Mouse (Mus musculus) neural tube, embryonic 11.5 days (tissue): ENCODE results near the gene Timm13. TPM values are rescaled to one million over a fixed set of nuclear protein-coding genes. Genes with fewer than 3 reads are reported as not detected.

Experiments
- ATAC-seq: fragments of 200-750 bp; cut with Nextera tagmentation; 2 replicates; pipeline ENCODE4 v1.8.0; 2017; ENCODE audit warnings: moderate number of reproducible peaks, mild to moderate bottlenecking, moderate TSS enrichment, moderate library complexity; ENCODE audit not compliant: insufficient read depth, low FRiP score, low TSS enrichment
- DNase-seq: peaks from one replicate; pipeline ENCODE4 v3.0.0-alpha.2; 2015; ENCODE audit warnings: low spot score
- H3K27ac ChIP-seq: fragments of 300-500 bp; sonication (generic); 2 replicates; pipeline ENCODE4 v1.5.1; 2014; ENCODE audit warnings: low read depth, mild to moderate bottlenecking, low read length
- H3K27me3 ChIP-seq: fragments of 300-500 bp; sonication (generic); 2 replicates; pipeline ENCODE4 v1.6.1; 2014; ENCODE audit warnings: mild to moderate bottlenecking, low read length, mixed read lengths; ENCODE audit not compliant: control insufficient read depth, insufficient read depth
- H3K36me3 ChIP-seq: fragments of 300-500 bp; sonication (generic); 2 replicates; pipeline ENCODE4 v1.6.1; 2014; ENCODE audit warnings: mild to moderate bottlenecking, low read length, moderate library complexity, mixed read lengths; ENCODE audit not compliant: control insufficient read depth, insufficient read depth
- H3K4me1 ChIP-seq: fragments of 300-500 bp; sonication (generic); 2 replicates; pipeline ENCODE4 v1.6.1; 2014; ENCODE audit warnings: low read length, mixed read lengths; ENCODE audit not compliant: control insufficient read depth, insufficient read depth
- H3K4me2 ChIP-seq: fragments of 300-500 bp; sonication (generic); 2 replicates; pipeline ENCODE4 v1.6.1; 2014; ENCODE audit warnings: low read depth, mild to moderate bottlenecking, moderate library complexity
- H3K4me3 ChIP-seq: fragments of 300-500 bp; sonication (generic); 2 replicates; pipeline ENCODE4 v1.5.1; 2014; ENCODE audit warnings: low read depth, low read length
- H3K9ac ChIP-seq: fragments of 300-500 bp; sonication (generic); 2 replicates; pipeline ENCODE4 v1.6.1; 2014; ENCODE audit warnings: mild to moderate bottlenecking, low read length
- H3K9me3 ChIP-seq: fragments of 300-500 bp; sonication (generic); 2 replicates; pipeline ENCODE4 v1.6.1; 2016; ENCODE audit warnings: low read length; ENCODE audit not compliant: control insufficient read depth
- WGBS: fragments of 180-500 bp; shearing (Covaris S2); extraction: QIAGEN DNeasy Blood & Tissue Kit; methylation state at CpG from one replicate; pipeline ENCODE4 v1.1.7; 2014; 5-methylcytosine and 5-hydroxymethylcytosine counted together
- polyA plus RNA-seq: library from polyadenylated mRNA; unstranded; fragments of >200 nt; fragmentation: Nextera tagmentation; extraction: Ambion mirVana; gene quantifications from 2 replicates; pipeline ENCODE4 v1.2.1, GENCODE M21; 2014

Gene Timm13
- polyA plus RNA-seq, 1 experiment from 2014 or later: 312 TPM

DNA sequence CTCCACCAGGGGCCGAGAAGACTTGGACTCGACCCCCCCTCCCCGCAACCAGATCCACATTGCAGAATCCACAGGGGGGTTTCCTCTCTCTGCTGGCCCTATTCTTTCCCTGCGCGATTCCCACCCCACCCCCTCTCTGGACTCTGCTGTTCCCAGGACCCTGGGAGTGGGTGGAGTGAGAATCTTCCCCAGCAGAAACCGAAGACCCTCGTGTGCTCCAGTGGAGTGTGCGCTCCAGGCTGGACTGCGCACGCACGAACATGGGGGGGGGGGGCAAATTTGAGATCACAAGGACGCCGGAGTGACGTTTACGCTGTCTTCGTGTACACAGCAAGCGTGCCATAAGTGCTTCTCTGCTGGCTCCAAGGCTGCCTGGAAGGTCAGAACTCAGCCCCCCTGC, 34.9 kb upstream of the Timm13 start:
- peaks cover 38% of the 10 kb centered on the region for H3K4me1 ChIP-seq
- DNase-seq (no peak), ATAC-seq (no peak)
- H3K27me3 ChIP-seq: peaks cover 85% of the 10 kb centered on the region
- 0 out of 2 replicates have a peak overlapping the region, but pooled peaks have one; percentile 8 for H3K27ac ChIP-seq
- H3K4me3 ChIP-seq: peak overlapping the region; percentile 6; the same call in 1 of the 2 replicates
- 6% methylated on average over 17 of the region's 17 CpGs for WGBS
- no peak overlapping the region for H3K9ac ChIP-seq
- no peaks in the 10 kb centered on the region for H3K9me3 ChIP-seq
- H3K4me2 ChIP-seq: peak overlapping the region; percentile 51; the same call in 1 of the 2 replicates
- no peaks in the 10 kb centered on the region for H3K36me3 ChIP-seq

DNA sequence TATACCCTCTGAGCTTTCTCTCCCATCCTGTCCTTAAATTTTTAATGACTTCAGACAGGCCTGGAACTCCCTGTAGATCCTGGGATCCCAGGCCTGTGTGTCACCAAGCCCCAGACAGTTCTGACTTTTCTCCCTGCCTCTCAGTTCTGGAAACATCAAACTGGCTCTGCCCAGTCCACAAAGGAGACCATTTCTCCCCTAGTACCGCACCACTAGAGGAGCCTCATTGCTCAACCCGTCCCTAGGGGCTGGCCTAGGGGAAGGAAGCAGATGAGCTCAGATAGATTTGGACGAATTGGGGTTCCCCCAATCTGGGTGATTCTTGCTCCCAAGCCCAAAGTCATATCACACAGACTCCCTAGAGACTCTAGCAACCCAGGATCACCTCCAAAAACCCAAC, 34.5 kb upstream of the Timm13 start:
- Histone ChIP-seq H3K4me1 (peaks cover 42% of the 10 kb centered on the region), H3K36me3 (no peaks in the 10 kb centered on the region), H3K4me2 (peak overlapping the region; percentile 51; the same call in 1 of the 2 replicates), H3K9ac (no peak overlapping the region), H3K4me3 (no peak overlapping the region), H3K9me3 (no peaks in the 10 kb centered on the region), H3K27me3 (peaks cover 86% of the 10 kb centered on the region), H3K27ac (0 out of 2 replicates have a peak overlapping the region, but pooled peaks have one; percentile 8)
- ATAC-seq (no peak), DNase-seq (no peak)
- whole genome bisulfite sequencing: 8% methylated on average over 3 of the region's 3 CpGs

DNA sequence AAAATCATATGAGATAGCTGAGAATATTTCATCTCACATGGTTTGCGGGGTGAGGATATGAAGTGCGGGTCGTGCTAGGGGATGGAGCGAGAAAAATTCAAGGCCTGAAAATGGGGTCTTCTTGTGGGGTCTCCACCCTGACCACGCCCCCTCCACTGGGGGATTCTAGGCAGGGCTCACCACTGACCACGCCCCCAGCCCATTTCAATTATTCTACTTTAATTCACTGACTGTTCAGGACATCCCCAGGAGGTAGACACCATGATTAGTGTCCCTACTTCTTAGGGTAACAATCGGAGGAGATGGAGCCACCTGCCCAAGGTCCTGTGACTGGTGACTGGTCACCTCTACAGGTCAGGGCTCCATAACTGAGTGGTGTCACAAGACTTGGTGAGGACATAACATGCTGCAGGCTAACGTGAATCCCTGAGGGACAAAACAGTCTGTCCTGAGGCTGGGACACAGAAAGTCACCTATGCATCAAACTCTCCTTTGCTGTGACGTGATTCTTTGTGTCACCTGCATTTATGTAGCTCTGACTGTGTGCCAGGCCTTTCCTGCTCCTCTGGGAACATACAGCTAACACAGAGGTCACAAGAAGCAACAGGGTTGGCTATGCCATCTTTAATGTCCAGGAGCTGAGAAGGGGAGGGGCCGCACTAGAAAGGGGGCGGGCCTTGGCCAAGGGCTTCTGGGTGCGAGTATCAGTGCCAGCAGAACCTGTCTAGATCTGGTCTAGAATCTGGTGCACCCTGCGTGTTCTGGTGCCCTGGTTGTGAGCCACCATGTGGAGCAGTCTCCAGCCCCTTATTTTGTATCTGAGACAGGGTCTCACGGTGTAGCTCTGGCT, 33.6 kb upstream of the Timm13 start:
- Histone ChIP-seq H3K27me3 (peaks cover 88% of the 10 kb centered on the region), H3K36me3 (no peaks in the 10 kb centered on the region), H3K4me1 (peaks cover 44% of the 10 kb centered on the region), H3K27ac (no peak overlapping the region), H3K4me3 (no peak overlapping the region), H3K9ac (no peak overlapping the region), H3K4me2 (no peak overlapping the region), H3K9me3 (no peaks in the 10 kb centered on the region)
- no peak for DNase-seq
- ATAC-seq: no peak
- 36% methylated on average over 14 of the region's 14 CpGs for WGBS

DNA sequence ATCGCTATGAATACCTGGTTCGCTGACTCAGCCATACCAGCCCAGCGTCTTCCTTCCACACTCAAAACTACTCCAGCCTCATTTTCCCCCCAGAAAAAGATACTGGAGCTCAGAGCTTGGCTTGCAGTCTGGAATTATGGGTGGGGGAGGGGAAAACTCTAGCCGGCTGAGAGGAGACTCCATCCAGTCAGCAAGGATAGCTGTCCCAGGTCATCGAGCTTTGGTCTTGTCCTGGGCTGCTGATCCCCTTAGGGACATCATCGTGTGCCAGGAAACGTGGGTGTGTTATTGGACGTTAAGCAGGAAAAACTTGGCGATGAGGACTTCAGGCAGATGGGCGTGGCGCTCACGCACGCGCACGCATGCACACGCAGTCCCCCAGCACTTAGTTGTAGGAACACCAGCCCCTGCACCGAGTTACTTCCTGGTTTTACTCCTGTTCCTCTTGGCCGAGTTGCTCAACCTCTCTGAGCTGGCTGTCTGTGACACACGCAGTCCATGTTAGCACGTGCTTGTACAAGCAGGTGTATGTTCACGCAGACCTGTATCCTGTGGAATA, 32.7 kb upstream of the Timm13 start:
- no peak overlapping the region for H3K9ac ChIP-seq
- no peak for DNase-seq
- no peak overlapping the region for H3K27ac ChIP-seq
- no peak for ATAC-seq
- peaks cover 41% of the 10 kb centered on the region for H3K4me1 ChIP-seq
- H3K36me3 ChIP-seq: no peaks in the 10 kb centered on the region
- H3K4me2 ChIP-seq: peak overlapping the region; percentile 29
- H3K4me3 ChIP-seq: 0 out of 2 replicates have a peak overlapping the region, but pooled peaks have one; percentile 15
- WGBS: 3% methylated on average over 21 of the region's 21 CpGs
- H3K9me3 ChIP-seq: no peaks in the 10 kb centered on the region
- peaks cover 83% of the 10 kb centered on the region for H3K27me3 ChIP-seq

DNA sequence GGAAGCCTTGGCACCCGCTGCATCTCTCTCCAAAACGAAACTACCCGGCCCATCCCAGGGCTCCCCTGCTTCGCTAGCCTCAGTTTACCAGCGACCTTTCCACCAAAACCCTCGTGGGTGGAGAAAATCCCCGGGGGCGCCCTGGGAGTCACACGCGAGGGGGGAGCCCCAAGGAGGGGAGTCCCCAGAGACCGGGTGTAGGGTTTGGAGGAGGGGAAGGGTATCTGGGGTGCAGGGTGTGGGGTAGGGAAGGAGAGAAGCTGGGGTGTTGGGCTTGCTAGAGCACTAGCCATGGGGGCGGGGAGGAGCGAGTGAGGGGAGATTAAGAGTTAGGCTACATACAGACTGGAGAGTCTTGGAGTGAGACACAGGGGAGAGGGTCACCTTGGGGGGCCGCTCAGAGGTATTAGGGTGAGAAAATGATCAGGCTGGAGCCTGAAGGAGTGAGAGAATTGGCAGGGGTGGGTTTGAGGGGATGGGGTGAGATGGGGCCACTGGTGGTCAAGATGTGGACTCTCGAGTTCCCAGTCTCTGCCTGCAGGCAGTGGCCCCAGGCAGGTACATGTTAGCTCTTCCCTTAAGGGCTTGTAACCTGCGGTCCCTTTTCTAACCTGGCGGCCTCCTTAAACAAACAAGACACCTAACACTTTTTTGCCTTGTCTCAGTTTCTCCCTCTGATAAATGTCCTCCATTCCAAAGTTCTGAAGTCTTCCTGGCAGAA, 32.1 kb upstream of the Timm13 start:
- no peak overlapping the region for H3K9ac ChIP-seq
- H3K4me1 ChIP-seq: peaks cover 41% of the 10 kb centered on the region
- under 1% methylated on average over 17 of the region's 17 CpGs for WGBS
- ATAC-seq (no peak), DNase-seq (no peak)
- no peaks in the 10 kb centered on the region for H3K36me3 ChIP-seq
- H3K4me2 ChIP-seq: peak overlapping the region; percentile 29; the same call in 1 of the 2 replicates
- H3K4me3 ChIP-seq: 0 out of 2 replicates have a peak overlapping the region, but pooled peaks have one; percentile 12
- H3K9me3 ChIP-seq: no peaks in the 10 kb centered on the region
- peaks cover 77% of the 10 kb centered on the region for H3K27me3 ChIP-seq
- H3K27ac ChIP-seq: no peak overlapping the region

DNA sequence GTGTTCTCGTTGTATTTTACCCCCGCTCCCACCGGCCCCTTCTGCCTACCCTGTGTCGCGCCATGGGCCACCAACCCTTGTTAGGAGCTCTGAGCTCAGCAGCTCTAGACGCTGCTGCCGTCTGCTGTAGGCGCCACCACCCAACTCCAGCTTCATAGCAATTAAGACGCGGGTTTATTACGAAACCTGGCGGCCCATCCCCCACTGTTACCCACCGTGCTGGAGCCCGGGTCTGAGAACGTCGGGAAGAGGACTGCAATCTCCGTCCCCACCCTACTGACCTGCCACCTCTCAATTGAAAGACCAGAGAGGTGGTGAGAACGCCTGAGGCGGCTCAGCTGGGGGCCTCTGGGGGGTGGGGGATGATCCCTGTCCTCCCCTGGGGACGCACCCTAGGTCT, 31.4 kb upstream of the Timm13 start:
- no peaks in the 10 kb centered on the region for H3K36me3 ChIP-seq
- peaks cover 41% of the 10 kb centered on the region for H3K4me1 ChIP-seq
- no peaks in the 10 kb centered on the region for H3K9me3 ChIP-seq
- no peak overlapping the region for H3K9ac ChIP-seq
- H3K27ac ChIP-seq: no peak overlapping the region
- ATAC-seq: no peak
- H3K27me3 ChIP-seq: peaks cover 71% of the 10 kb centered on the region
- DNase-seq: no peak
- under 1% methylated on average over 20 of the region's 20 CpGs for WGBS
- 0 out of 2 replicates have a peak overlapping the region, but pooled peaks have one; percentile 12 for H3K4me3 ChIP-seq
- H3K4me2 ChIP-seq: peak overlapping the region; percentile 27

DNA sequence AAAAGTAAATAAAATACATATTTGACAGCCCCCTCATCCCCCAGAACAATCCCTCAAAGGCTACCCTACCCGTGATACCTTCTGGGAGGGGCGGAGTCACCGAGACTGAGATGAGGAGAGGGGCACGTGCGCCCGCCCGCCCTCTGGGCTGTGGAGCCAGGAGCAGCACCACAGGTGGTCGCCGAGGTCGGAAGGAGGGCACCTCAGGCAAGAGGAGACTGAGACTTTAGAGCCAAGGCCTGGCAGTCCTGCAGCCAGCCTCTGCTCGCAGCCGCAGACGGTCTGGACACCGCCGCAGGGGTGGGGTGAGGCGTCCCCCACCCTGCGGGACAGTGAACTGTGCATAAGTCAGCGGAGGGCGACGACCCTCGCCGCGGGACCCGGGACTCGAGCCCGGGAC, 30.9 kb upstream of the Timm13 start:
- 0% methylated on average over 26 of the region's 26 CpGs for WGBS
- ATAC-seq (no peak), DNase-seq (no peak)
- no peaks in the 10 kb centered on the region for H3K36me3 ChIP-seq
- peak overlapping the region; percentile 27 for H3K4me2 ChIP-seq
- peak overlapping the region; percentile 21 for H3K4me3 ChIP-seq
- H3K9me3 ChIP-seq: no peaks in the 10 kb centered on the region
- no peak overlapping the region for H3K9ac ChIP-seq
- H3K27ac ChIP-seq: no peak overlapping the region
- peaks cover 38% of the 10 kb centered on the region for H3K4me1 ChIP-seq
- peaks cover 65% of the 10 kb centered on the region for H3K27me3 ChIP-seq

DNA sequence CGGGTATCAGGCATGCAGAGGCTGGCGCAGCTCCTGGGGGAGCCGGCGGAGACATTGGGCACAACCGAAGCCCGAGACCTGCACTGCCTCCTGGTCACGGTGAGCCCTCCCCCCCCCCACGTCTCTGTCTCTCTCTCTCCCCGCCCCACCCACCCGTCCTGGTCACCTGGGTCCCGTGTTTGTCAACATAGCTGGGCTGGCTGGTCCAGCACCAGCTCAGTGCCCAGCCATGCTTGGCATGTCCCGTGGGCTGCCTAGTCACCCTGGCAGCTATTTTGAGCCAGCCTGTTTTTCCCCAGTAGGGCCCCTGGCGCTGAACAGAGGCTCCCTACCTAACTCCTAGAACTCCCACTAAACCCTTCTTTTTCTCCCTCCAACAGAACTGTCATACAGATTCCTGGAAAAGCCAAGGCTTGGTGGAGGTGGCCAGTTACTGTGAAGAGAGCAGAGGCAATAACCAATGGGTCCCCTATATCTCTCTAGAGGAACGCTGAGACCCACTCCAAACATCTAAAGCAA, 30.4 kb upstream of the Timm13 start:
- H3K36me3 ChIP-seq: no peaks in the 10 kb centered on the region
- DNase-seq (no peak), ATAC-seq (no peak)
- no peak overlapping the region for H3K27ac ChIP-seq
- H3K9me3 ChIP-seq: no peaks in the 10 kb centered on the region
- WGBS: 5% methylated on average over 12 of the region's 14 CpGs
- H3K27me3 ChIP-seq: peaks cover 61% of the 10 kb centered on the region
- H3K4me2 ChIP-seq: peak overlapping the region; percentile 68
- peak overlapping the region; percentile 44 for H3K4me3 ChIP-seq
- peaks cover 36% of the 10 kb centered on the region for H3K4me1 ChIP-seq
- no peak overlapping the region for H3K9ac ChIP-seq
